Mouse (Mus musculus): ENCODE results near the gene Trpm3. TPM values are rescaled to one million over a fixed set of nuclear protein-coding genes. Genes with fewer than 3 reads are reported as not detected.

The Trpm3 gene
- polyA plus RNA-seq (2015; fragmentation: Nextera tagmentation; extraction: Ambion mirVana) = 1.2 TPM in 2 replicates

DNA sequence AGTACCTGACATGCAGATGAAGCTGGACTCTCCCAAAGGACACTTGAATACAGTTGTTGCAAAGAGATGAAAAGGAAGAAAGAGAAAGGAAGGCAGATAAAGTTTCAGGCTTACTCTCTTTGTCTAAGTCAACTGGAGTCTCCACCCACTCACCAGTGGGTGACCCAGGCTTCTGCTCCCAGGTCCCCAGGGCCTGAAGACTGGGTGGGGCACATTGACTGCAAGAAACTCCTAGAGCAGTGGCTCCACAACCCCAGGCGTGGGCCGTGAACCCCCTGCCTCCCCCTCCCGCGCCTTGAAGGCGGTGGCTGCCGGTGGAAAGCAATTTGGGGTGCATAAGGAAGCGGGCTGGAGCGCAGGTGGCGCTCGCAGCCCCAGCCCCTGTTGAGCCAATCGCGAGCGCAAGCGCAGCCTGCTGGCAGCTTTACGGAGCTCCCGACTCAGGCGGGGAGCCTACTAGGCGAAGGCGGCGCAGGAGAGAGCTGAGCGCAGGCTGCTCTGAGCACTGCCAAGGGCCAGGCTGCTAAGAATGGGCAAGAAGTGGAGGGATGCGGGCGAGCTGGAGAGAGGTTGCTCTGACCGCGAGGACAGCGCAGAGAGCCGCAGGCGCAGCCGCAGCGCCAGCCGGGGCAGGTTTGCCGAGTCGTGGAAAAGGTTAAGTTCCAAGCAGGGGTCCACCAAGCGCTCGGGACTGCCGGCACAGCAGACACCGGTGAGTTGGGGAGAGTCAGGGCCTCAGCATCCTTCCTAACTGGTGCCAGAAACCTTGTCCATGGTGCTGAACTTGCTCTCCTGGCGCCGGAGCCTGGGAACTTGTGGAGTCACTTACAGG lies at the start of gene Trpm3:
Gene Trpm3 (plus strand): TSS at position 457 of the 832 bp plus-strand sequence.
- H3K4me1 ChIP-seq (replicated peaks; ENCODE audit: control insufficient read depth, insufficient read depth, low read length) = no peaks in the 10 kb centered on the region
- H3K27ac ChIP-seq (ENCODE audit: low read length) = no peak within 1 kb of the TSS
- no peak within 1 kb of the TSS for H3K4me3 ChIP-seq (ENCODE audit: low read length)
- no peaks in the 10 kb centered on the region for H3K27me3 ChIP-seq (ENCODE audit: control insufficient read depth, insufficient read depth, low read depth, low read length)
- H3K9ac ChIP-seq (ENCODE audit: low read length) = no peak within 1 kb of the TSS
- H3K9me3 ChIP-seq (ENCODE audit: control insufficient read depth, low read length) = no peaks in the 10 kb centered on the region
- H3K4me2 ChIP-seq (ENCODE audit: low read depth, low read length) = peak within 1 kb of the TSS; percentile 35; the same call in 1 of the 2 replicates
- under 1% methylated on average over 38 of the region's 39 CpGs for WGBS
- peak; percentile 87 for ATAC-seq (ENCODE audit: low read depth)
- no peaks in the 10 kb centered on the region for H3K36me3 ChIP-seq (ENCODE audit: control insufficient read depth, insufficient read depth, low read length)

DNA sequence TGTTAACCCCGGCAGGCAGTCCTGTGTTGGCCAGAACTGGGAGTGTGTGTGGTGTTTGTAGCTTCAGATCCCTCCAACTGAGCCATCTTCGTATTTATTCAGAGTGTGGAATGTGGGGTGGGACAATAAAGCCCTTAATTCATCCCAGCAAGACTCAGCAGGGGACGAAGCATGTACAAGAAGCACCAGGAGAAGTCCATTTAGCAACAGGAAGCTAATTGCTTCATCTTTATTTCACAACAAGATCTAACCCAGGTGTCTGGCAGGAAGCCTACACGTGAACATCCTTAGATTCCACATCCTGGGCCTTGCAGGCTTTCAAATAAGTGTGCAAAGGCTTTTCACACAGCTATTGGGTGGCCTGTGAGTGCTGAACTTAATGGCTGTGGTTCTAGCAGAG lies 38.3 kb upstream of the Trpm3 start:
- Histone ChIP-seq H3K4me1 (replicated peaks; ENCODE audit: control insufficient read depth, insufficient read depth, low read length) (no peaks in the 10 kb centered on the region), H3K36me3 (ENCODE audit: control insufficient read depth, insufficient read depth, low read length) (no peaks in the 10 kb centered on the region), H3K9me3 (ENCODE audit: control insufficient read depth, low read length) (no peaks in the 10 kb centered on the region), H3K27ac (ENCODE audit: low read length) (no peak overlapping the region), H3K4me3 (ENCODE audit: low read length) (no peak overlapping the region), H3K9ac (ENCODE audit: low read length) (no peak overlapping the region), H3K4me2 (ENCODE audit: low read depth, low read length) (no peak overlapping the region), H3K27me3 (ENCODE audit: control insufficient read depth, insufficient read depth, low read depth, low read length) (no peaks in the 10 kb centered on the region)
- ATAC-seq (ENCODE audit: low read depth) = no peak
- WGBS = 37% methylated on average over 4 of the region's 4 CpGs

DNA sequence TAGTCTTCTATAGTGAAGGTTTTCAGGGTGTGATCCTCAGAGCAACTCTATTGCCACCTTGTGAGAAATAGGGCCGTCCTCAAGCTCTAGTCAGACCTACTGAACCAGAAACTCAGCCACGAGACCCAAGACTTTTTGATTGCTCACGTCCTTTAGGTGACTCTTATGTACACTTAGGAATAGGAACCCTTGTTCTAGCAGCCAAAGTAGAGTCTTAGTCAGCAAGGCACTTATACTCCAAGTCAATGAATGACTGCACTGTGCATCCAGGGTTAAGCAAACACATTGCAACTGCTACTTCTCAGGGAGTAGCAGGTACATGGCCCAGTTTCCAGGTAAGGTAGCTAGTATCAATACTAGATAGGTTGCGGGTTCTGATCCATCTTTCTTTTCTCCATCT lies 35.0 kb upstream of the Trpm3 start:
- Histone ChIP-seq H3K4me2 (ENCODE audit: low read depth, low read length) (no peak overlapping the region), H3K9ac (ENCODE audit: low read length) (no peak overlapping the region), H3K27ac (ENCODE audit: low read length) (no peak overlapping the region), H3K4me1 (replicated peaks; ENCODE audit: control insufficient read depth, insufficient read depth, low read length) (no peaks in the 10 kb centered on the region), H3K9me3 (ENCODE audit: control insufficient read depth, low read length) (no peaks in the 10 kb centered on the region), H3K27me3 (ENCODE audit: control insufficient read depth, insufficient read depth, low read depth, low read length) (no peaks in the 10 kb centered on the region), H3K36me3 (ENCODE audit: control insufficient read depth, insufficient read depth, low read length) (no peaks in the 10 kb centered on the region), H3K4me3 (ENCODE audit: low read length) (no peak overlapping the region)
- peak; percentile 89 for ATAC-seq (ENCODE audit: low read depth)
- WGBS = 56% methylated on average over 4 of the region's 4 CpGs

DNA sequence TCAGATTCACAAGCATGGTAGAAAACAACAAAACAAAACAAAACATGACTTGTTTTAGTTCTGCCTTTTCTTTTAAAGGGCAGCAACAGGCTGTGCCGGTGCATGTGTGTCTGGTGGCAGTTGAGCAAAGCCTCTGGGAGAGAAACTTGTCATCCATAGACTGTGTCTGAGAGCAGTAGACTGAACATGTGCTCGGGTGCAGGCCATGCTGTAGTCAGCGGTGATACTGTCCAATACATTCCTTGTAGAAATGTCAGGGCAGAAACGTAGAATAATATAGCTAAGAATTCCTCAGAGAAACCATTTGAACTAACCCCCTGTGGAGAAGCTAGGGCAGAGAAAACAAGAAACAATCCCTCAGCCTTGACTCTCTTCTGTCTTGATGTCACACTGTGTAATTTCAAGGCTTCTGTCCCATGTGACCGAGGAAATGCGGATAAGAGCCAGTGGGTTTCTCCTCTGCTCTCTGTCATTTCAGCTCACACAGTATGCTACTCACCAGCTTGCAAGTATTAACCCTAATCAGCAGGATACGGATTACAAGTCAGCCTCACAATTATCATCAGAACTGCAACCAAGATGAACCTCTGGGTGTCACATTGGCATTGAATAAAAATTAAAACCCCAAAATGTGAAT lies 33.9 kb upstream of the Trpm3 start:
- Histone ChIP-seq H3K36me3 (ENCODE audit: control insufficient read depth, insufficient read depth, low read length) (no peaks in the 10 kb centered on the region), H3K4me3 (ENCODE audit: low read length) (no peak overlapping the region), H3K9ac (ENCODE audit: low read length) (no peak overlapping the region), H3K9me3 (ENCODE audit: control insufficient read depth, low read length) (no peaks in the 10 kb centered on the region), H3K4me2 (ENCODE audit: low read depth, low read length) (no peak overlapping the region), H3K4me1 (replicated peaks; ENCODE audit: control insufficient read depth, insufficient read depth, low read length) (no peaks in the 10 kb centered on the region), H3K27me3 (ENCODE audit: control insufficient read depth, insufficient read depth, low read depth, low read length) (no peaks in the 10 kb centered on the region), H3K27ac (ENCODE audit: low read length) (no peak overlapping the region)
- ATAC-seq (ENCODE audit: low read depth) = no peak
- WGBS = 77% methylated on average over 7 of the region's 7 CpGs

DNA sequence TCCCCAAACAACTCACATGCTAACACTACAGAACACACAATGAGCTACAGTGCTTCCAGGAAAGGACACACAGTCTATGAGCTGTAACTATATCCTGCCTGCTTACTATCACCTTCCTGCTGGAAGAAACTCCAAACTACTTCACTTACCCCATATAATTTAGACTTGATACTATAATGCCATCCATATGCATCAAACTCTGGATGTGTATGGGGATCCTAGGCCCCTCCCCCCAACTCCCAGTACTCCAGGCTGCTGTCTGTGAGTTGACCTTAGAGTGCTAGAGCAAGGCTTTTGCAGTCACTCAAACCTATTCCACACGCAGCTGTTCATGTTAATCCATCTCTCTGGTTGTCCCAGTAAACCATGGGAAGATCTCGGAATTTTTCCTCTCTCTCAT lies 33.2 kb upstream of the Trpm3 start:
- Histone ChIP-seq H3K4me2 (ENCODE audit: low read depth, low read length) (no peak overlapping the region), H3K9ac (ENCODE audit: low read length) (no peak overlapping the region), H3K4me1 (replicated peaks; ENCODE audit: control insufficient read depth, insufficient read depth, low read length) (no peaks in the 10 kb centered on the region), H3K4me3 (ENCODE audit: low read length) (no peak overlapping the region), H3K9me3 (ENCODE audit: control insufficient read depth, low read length) (no peaks in the 10 kb centered on the region), H3K27me3 (ENCODE audit: control insufficient read depth, insufficient read depth, low read depth, low read length) (no peaks in the 10 kb centered on the region), H3K36me3 (ENCODE audit: control insufficient read depth, insufficient read depth, low read length) (no peaks in the 10 kb centered on the region), H3K27ac (ENCODE audit: low read length) (no peak overlapping the region)
- ATAC-seq (ENCODE audit: low read depth) = no peak
- WGBS = 44% methylated on average over 2 of the region's 2 CpGs

DNA sequence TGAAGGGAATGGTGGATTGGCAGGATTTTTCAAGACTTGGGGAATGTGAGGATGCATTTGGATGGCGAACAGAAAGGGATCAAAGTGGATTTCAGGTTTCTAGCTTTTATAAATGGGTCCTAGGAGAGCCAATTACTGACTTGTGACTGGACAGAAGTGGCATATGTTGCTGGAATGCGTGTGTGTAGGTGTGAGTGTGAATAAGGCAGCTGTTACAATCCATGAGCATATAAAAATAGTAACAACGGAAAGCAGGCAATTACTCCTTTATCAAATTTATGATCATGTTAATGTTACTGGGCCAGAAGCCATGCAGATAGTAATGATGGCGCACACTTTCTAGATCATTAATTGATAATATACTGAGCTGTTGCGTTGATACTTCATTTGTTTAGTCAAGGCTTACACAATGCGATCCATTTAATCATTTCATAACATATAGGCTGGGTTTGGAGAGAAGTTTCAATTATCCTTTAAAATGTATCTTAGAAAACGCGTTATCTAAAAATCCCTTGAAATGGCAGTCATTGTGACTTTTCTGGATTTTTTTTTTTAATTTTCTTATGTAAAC lies 29.9 kb upstream of the Trpm3 start:
- Histone ChIP-seq H3K27me3 (ENCODE audit: control insufficient read depth, insufficient read depth, low read depth, low read length) (no peaks in the 10 kb centered on the region), H3K4me1 (replicated peaks; ENCODE audit: control insufficient read depth, insufficient read depth, low read length) (no peaks in the 10 kb centered on the region), H3K4me3 (ENCODE audit: low read length) (no peak overlapping the region), H3K27ac (ENCODE audit: low read length) (no peak overlapping the region), H3K4me2 (ENCODE audit: low read depth, low read length) (no peak overlapping the region), H3K9me3 (ENCODE audit: control insufficient read depth, low read length) (no peaks in the 10 kb centered on the region), H3K36me3 (ENCODE audit: control insufficient read depth, insufficient read depth, low read length) (no peaks in the 10 kb centered on the region), H3K9ac (ENCODE audit: low read length) (no peak overlapping the region)
- WGBS = 61% methylated on average over 8 of the region's 8 CpGs
- ATAC-seq (ENCODE audit: low read depth) = peak; percentile 70

DNA sequence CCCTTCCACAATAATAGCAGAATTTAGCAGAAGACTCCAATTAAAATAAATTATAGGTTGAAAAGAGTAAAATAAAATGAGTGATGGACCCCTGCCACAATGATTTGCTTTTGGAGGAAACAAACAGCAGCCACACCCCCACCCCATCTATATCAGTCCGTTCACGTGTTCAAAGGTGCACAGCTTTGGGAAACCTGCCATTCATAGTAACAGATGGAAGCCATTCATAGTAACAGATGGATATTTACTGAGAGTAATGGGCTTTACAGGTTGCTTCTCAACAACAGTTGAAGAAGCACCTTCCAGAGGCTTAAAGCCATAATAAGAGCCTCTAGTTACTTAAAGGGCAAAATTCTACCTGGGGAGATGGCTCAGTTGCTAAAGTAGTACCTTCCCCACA lies 17.9 kb upstream of the Trpm3 start:
- no peak for ATAC-seq (ENCODE audit: low read depth)
- Histone ChIP-seq H3K4me3 (ENCODE audit: low read length) (no peak overlapping the region), H3K9me3 (ENCODE audit: control insufficient read depth, low read length) (no peaks in the 10 kb centered on the region), H3K4me2 (ENCODE audit: low read depth, low read length) (no peak overlapping the region), H3K9ac (ENCODE audit: low read length) (no peak overlapping the region), H3K36me3 (ENCODE audit: control insufficient read depth, insufficient read depth, low read length) (no peaks in the 10 kb centered on the region), H3K4me1 (replicated peaks; ENCODE audit: control insufficient read depth, insufficient read depth, low read length) (no peaks in the 10 kb centered on the region), H3K27ac (ENCODE audit: low read length) (no peak overlapping the region), H3K27me3 (ENCODE audit: control insufficient read depth, insufficient read depth, low read depth, low read length) (no peaks in the 10 kb centered on the region)
- WGBS = 79% methylated on average over 2 of the region's 2 CpGs

DNA sequence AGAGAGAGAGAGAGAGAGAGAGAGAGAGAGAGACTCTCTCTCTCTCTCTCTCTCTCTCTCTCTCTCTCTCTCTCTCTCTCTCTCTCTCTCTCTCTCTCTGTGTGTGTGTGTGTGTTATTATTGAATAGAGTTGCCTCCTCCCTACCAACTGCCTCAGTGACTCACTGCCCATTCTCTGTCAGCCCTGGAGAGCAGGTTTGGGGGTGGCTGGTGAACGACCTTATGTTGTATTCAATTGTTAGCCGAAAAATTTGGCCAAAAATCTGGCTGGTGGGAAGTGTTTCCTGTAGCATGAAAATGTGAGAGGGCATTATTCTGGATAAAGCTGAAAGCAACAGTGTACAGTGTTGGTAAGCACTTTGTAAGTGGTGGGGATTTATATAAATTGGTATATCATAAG lies 17.2 kb upstream of the Trpm3 start:
- WGBS = 67% methylated on average over 2 of the region's 2 CpGs
- no peaks in the 10 kb centered on the region for H3K27me3 ChIP-seq (ENCODE audit: control insufficient read depth, insufficient read depth, low read depth, low read length)
- no peaks in the 10 kb centered on the region for H3K9me3 ChIP-seq (ENCODE audit: control insufficient read depth, low read length)
- no peak for ATAC-seq (ENCODE audit: low read depth)
- H3K36me3 ChIP-seq (ENCODE audit: control insufficient read depth, insufficient read depth, low read length) = no peaks in the 10 kb centered on the region
- no peak overlapping the region for H3K27ac ChIP-seq (ENCODE audit: low read length)
- H3K4me2 ChIP-seq (ENCODE audit: low read depth, low read length) = no peak overlapping the region
- H3K9ac ChIP-seq (ENCODE audit: low read length) = no peak overlapping the region
- H3K4me1 ChIP-seq (replicated peaks; ENCODE audit: control insufficient read depth, insufficient read depth, low read length) = no peaks in the 10 kb centered on the region
- no peak overlapping the region for H3K4me3 ChIP-seq (ENCODE audit: low read length)

DNA sequence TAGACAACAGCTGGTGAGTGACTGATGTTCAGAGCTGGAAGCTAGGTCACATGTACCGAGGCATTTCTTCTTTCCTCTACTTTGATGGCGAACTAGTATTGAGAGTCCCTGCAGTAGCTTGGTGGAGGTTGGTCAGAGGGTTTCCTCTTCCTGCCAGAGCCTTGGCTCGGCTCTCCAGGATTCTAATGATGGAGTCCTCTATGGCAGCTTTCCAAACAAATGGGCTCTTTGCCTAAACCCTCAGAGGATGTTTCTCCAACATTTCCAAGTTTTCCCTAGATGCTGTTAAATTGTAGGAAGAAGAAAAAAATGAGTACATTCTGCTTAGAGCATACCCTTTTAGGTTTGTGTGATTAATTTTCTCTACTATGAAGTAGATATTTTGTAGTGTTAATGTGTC lies 6.2 kb upstream of the Trpm3 start:
- Histone ChIP-seq H3K36me3 (ENCODE audit: control insufficient read depth, insufficient read depth, low read length) (no peaks in the 10 kb centered on the region), H3K9me3 (ENCODE audit: control insufficient read depth, low read length) (no peaks in the 10 kb centered on the region), H3K9ac (ENCODE audit: low read length) (no peak overlapping the region), H3K27me3 (ENCODE audit: control insufficient read depth, insufficient read depth, low read depth, low read length) (no peaks in the 10 kb centered on the region), H3K27ac (ENCODE audit: low read length) (no peak overlapping the region), H3K4me3 (ENCODE audit: low read length) (no peak overlapping the region), H3K4me1 (replicated peaks; ENCODE audit: control insufficient read depth, insufficient read depth, low read length) (no peaks in the 10 kb centered on the region), H3K4me2 (ENCODE audit: low read depth, low read length) (no peak overlapping the region)
- ATAC-seq (ENCODE audit: low read depth) = no peak
- WGBS = 40% methylated on average over 3 of the region's 3 CpGs

Measured in lung, embryonic 16.5 days (tissue).